Mouse (Mus musculus) CH12.LX (cell line): Measurements from ENCODE around the gene Ank3. TPM values are rescaled to one million over a fixed set of nuclear protein-coding genes. Genes with fewer than 3 reads are reported as not detected.

ENCODE experiments used
- DNase-seq: peaks from one replicate; pipeline ENCODE4 v3.0.0-alpha.2; 2013; ENCODE audit errors: extremely low read depth
- H3K27ac ChIP-seq: 2 replicates; pipeline ENCODE4 v1.5.1; 2012; ENCODE audit warnings: low read depth, mild to moderate bottlenecking, control low read depth, moderate library complexity; ENCODE audit not compliant: insufficient read depth
- H3K27me3 ChIP-seq: replicated peaks from 2 replicates; pipeline ENCODE3; 2012; ENCODE audit warnings: inconsistent platforms
- H3K36me3 ChIP-seq, 2 experiments: replicated peaks in 1 of 2; 2 replicates each; pipeline versions ENCODE3 to v1.6.1; 2012; ENCODE audit warnings: inconsistent platforms in 1 of 2, low read length in 1 of 2, mild to moderate bottlenecking in 1 of 2, mixed read lengths in 1 of 2, moderate library complexity in 1 of 2; ENCODE audit not compliant: control insufficient read depth in 1 of 2, insufficient read depth in 1 of 2
- H3K4me1 ChIP-seq, 2 experiments: 2 replicates each; pipeline ENCODE4 v1.6.1; 2012; ENCODE audit warnings: inconsistent platforms in 1 of 2, moderate library complexity in 1 of 2; ENCODE audit not compliant: insufficient read depth in 2 of 2, control insufficient read depth in 1 of 2
- H3K4me2 ChIP-seq: 2 replicates; pipeline ENCODE4 v1.6.1; 2012; ENCODE audit warnings: low read depth, mild to moderate bottlenecking, control low read depth; ENCODE audit not compliant: poor library complexity, insufficient read depth, severe bottlenecking
- H3K4me3 ChIP-seq, 3 experiments: fragments of 150-350 bp in 1 of 3; sonication (generic) in 1 of 3; replicated peaks in 1 of 3; 2 replicates each; pipeline versions ENCODE3 to v1.5.1; 2011 to 2012; ENCODE audit warnings: low read depth in 2 of 3, low read length in 2 of 3, mild to moderate bottlenecking in 2 of 3, moderate library complexity in 2 of 3, control low read depth in 1 of 3, improper control_type of control experiment in 1 of 3, inconsistent platforms in 1 of 3, mixed read lengths in 1 of 3; ENCODE audit not compliant: poor library complexity in 1 of 3
- H3K79me2 ChIP-seq: replicated peaks from 2 replicates; pipeline ENCODE4 v1.6.1; 2012; ENCODE audit warnings: mild to moderate bottlenecking, moderate library complexity; ENCODE audit not compliant: control insufficient read depth, poor library complexity, insufficient read depth, severe bottlenecking; ENCODE audit errors: extremely low read depth
- H3K9ac ChIP-seq: 2 replicates; pipeline ENCODE4 v1.6.1; 2012; ENCODE audit warnings: low read depth, mild to moderate bottlenecking, control low read depth, moderate library complexity; ENCODE audit not compliant: insufficient read depth
- H3K9me3 ChIP-seq: replicated peaks from 2 replicates; pipeline ENCODE3; 2012; ENCODE audit warnings: low read length, inconsistent platforms, mixed read lengths
- BHLHE40 ChIP-seq: IDR thresholded peaks from 2 replicates; pipeline ENCODE4 v1.6.1; 2011; ENCODE audit warnings: mild to moderate bottlenecking, low read depth, low read length, improper control_type of control experiment
- E2F4 ChIP-seq: IDR thresholded peaks from 2 replicates; pipeline ENCODE4 v1.6.1; 2011; ENCODE audit warnings: low read depth, low read length, improper control_type of control experiment; ENCODE audit not compliant: insufficient replicate concordance
- HCFC1 ChIP-seq: IDR thresholded peaks from 2 replicates; pipeline ENCODE4 v1.6.1; 2012; ENCODE audit warnings: low read depth, mild to moderate bottlenecking, inconsistent platforms, low read length, improper control_type of control experiment
- IRF4 ChIP-seq: IDR thresholded peaks from 2 replicates; pipeline ENCODE4 v1.6.1; 2014; ENCODE audit warnings: low read depth, mild to moderate bottlenecking, inconsistent platforms, low read length, improper control_type of control experiment
- KAT2A ChIP-seq: IDR thresholded peaks from 2 replicates; pipeline ENCODE4 v1.6.1; 2012; ENCODE audit warnings: low read length, improper control_type of control experiment, inconsistent platforms; ENCODE audit not compliant: insufficient replicate concordance
- MAFK ChIP-seq: IDR thresholded peaks from 2 replicates; pipeline ENCODE4 v1.6.1; 2011; ENCODE audit warnings: low read length, improper control_type of control experiment; ENCODE audit not compliant: insufficient replicate concordance
- MAX ChIP-seq: IDR thresholded peaks from 2 replicates; pipeline ENCODE4 v1.6.1; 2011; ENCODE audit warnings: low read length, improper control_type of control experiment
- MAZ ChIP-seq: IDR thresholded peaks from 2 replicates; pipeline ENCODE4 v1.6.1; 2012; ENCODE audit warnings: low read depth, mild to moderate bottlenecking, inconsistent platforms, low read length, improper control_type of control experiment, moderate library complexity
- MEF2A ChIP-seq: IDR thresholded peaks from 2 replicates; pipeline ENCODE4 v1.6.1; 2014; ENCODE audit warnings: low read depth, mild to moderate bottlenecking, inconsistent platforms, low read length, improper control_type of control experiment, borderline replicate concordance
- MXI1 ChIP-seq: IDR thresholded peaks from 2 replicates; pipeline ENCODE4 v1.6.1; 2011; ENCODE audit warnings: mild to moderate bottlenecking, low read depth, low read length, improper control_type of control experiment
- NRF1 ChIP-seq: IDR thresholded peaks from 2 replicates; pipeline ENCODE4 v1.6.1; 2014; ENCODE audit warnings: low read depth, mild to moderate bottlenecking, inconsistent platforms, low read length, improper control_type of control experiment, moderate library complexity
- PAX5 ChIP-seq: IDR thresholded peaks from 2 replicates; pipeline ENCODE4 v1.6.1; 2012; ENCODE audit warnings: low read length, inconsistent platforms, mixed read lengths
- POLR2A ChIP-seq: IDR thresholded peaks from 2 replicates; pipeline ENCODE4 v1.6.1; 2011; ENCODE audit warnings: low read depth, mild to moderate bottlenecking, improper control_type of control experiment, low read length
- RAD21 ChIP-seq: IDR thresholded peaks from 2 replicates; pipeline ENCODE4 v1.6.1; 2011; ENCODE audit warnings: low read depth, mild to moderate bottlenecking, low read length, improper control_type of control experiment, moderate library complexity
- RCOR1 ChIP-seq: conservative IDR thresholded peaks from 2 replicates; pipeline ENCODE4 v1.6.1; 2012; ENCODE audit warnings: low read depth, mild to moderate bottlenecking, inconsistent platforms, low read length, improper control_type of control experiment
- SIN3A ChIP-seq: IDR thresholded peaks from 2 replicates; pipeline ENCODE4 v1.6.1; 2012; ENCODE audit warnings: low read length, improper control_type of control experiment, inconsistent platforms
- SMC3 ChIP-seq: IDR thresholded peaks from 2 replicates; pipeline ENCODE4 v1.6.1; 2011; ENCODE audit warnings: low read depth, low read length, improper control_type of control experiment
- TCF12 ChIP-seq: IDR thresholded peaks from 2 replicates; pipeline ENCODE4 v1.6.1; 2014; ENCODE audit warnings: low read depth, mild to moderate bottlenecking, inconsistent platforms, low read length, improper control_type of control experiment
- USF2 ChIP-seq: conservative IDR thresholded peaks from 2 replicates; pipeline ENCODE4 v1.6.1; 2011; ENCODE audit warnings: low read depth, low read length, improper control_type of control experiment
- ZKSCAN1 ChIP-seq: IDR thresholded peaks from 2 replicates; pipeline ENCODE4 v1.6.1; 2012; ENCODE audit warnings: low read depth, inconsistent platforms, low read length, improper control_type of control experiment, borderline replicate concordance
- ZMIZ1 ChIP-seq: IDR thresholded peaks from 2 replicates; pipeline ENCODE4 v1.6.1; 2012; ENCODE audit warnings: low read depth, mild to moderate bottlenecking, inconsistent platforms, low read length, improper control_type of control experiment
- dilution Hi-C: fragments of 300-500 bp; cut with MboI; formaldehyde crosslinking; loops from 2 replicates; pipeline ENCODE4 v1.14.3; 2020; ENCODE audit warnings: low sequenced_read_pairs; ENCODE audit not compliant: extremely low pct_unique_long_range_greater_than_20kb, extremely low pct_ligation_motif_present
- in situ Hi-C: fragments of 300-500 bp; cut with MboI; formaldehyde crosslinking; loops from 3 replicates; pipeline ENCODE4 v1.14.3; 2019; ENCODE audit warnings: low sequenced_read_pairs, low pct_ligation_motif_present, low pct_unique_long_range_greater_than_20kb, mixed read lengths
- polyA plus RNA-seq: library from polyadenylated mRNA; unstranded; fragments of >175 nt; gene quantifications from 2 replicates; pipeline ENCODE4 v1.2.1, GENCODE M21; 2012; ENCODE audit warnings: low read depth; ENCODE audit not compliant: insufficient read length
- total RNA-seq, 2 experiments: library from RNA; depleted of rRNA; stranded (reverse); fragments of 300-350 nt in 1 of 2; fragments of >200 nt in 1 of 2; gene quantifications; 2 replicates each; pipeline ENCODE4 v1.2.3; 2012 to 2014

The Ank3 gene
- total and polyA plus RNA-seq, 3 experiments: 4.7 to 8.3 (median 6.2) TPM

DNA sequence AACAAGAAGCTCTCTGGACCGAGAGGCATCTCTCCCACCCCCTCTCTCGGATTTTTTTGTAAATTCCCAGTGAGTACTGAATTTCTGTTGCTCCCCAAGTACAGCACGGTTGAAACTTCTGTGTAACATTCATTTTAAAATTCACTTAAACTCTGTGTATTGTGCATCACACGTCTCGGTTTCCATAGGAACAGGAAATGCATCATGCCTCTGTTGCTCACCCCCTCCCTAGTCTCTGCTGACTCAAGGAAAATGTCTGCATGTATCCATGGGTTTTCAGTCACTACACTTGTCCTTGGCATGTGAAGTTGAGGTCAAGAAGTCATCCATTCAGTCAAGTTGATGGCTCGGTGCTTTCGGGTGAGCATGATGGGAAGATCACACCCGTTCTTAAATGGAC lies 234.3 kb downstream of the Ank3 start:
- no peaks in the 10 kb centered on the region for H3K4me1 ChIP-seq
- H3K27ac ChIP-seq: no peak overlapping the region
- H3K4me3 ChIP-seq: no peak overlapping the region
- dilution Hi-C loops: no loop called here
- no peaks in the 10 kb centered on the region for H3K9me3 ChIP-seq
- TF ChIP-seq ZKSCAN1 (no peak), USF2 (no peak), IRF4 (no peak), RCOR1 (no peak), MXI1 (no peak), MAFK (no peak), HCFC1 (no peak), POLR2A (no peak), BHLHE40 (no peak), RAD21 (no peak), ZMIZ1 (no peak), SMC3 (no peak), KAT2A (no peak), SIN3A (no peak), E2F4 (no peak), TCF12 (no peak), MEF2A (no peak)
- no peak for DNase-seq
- H3K9ac ChIP-seq: no peak overlapping the region
- H3K79me2 ChIP-seq: no peaks in the 10 kb centered on the region
- H3K36me3 ChIP-seq: peaks cover 0 to 8% of the 10 kb centered on the region in 2 experiments
- no peak overlapping the region for H3K4me2 ChIP-seq
- no peaks in the 10 kb centered on the region for H3K27me3 ChIP-seq
- in situ Hi-C loops: no loop called here

- dilution Hi-C loops (no loop called here), in situ Hi-C loops (no loop called here)
- no peaks in the 10 kb centered on the region for H3K27me3 ChIP-seq
- H3K36me3 ChIP-seq: peaks cover 0 to 6% of the 10 kb centered on the region in 2 experiments
- H3K9me3 ChIP-seq: no peaks in the 10 kb centered on the region
- no peak overlapping the region for H3K4me3 ChIP-seq
- H3K4me2 ChIP-seq: no peak overlapping the region
- DNase-seq: no peak
- no peaks in the 10 kb centered on the region for H3K79me2 ChIP-seq
- TF ChIP-seq PAX5: no peak
- no peak for TF ChIP-seq MAX
- no peak for TF ChIP-seq NRF1
- no peak for TF ChIP-seq BHLHE40
- no peak for TF ChIP-seq MAZ
- H3K9ac ChIP-seq: no peak overlapping the region
- H3K27ac ChIP-seq: no peak overlapping the region
- no peaks in the 10 kb centered on the region for H3K4me1 ChIP-seq
Observed at GRCm38 (mm10) chr10:69634891-69635290, 236.3 kb downstream of the Ank3 start.
